Mouse (Mus musculus): Measurements from ENCODE around the gene Gp1ba.

Gene Gp1ba

GRCm38 (mm10) chr11:70669582-70670345 lies 30.8 kb downstream of the Gp1ba start:
- DNase-seq (ENCODE audit: low read depth, low spot score), result peak; percentile 85

GRCm38 (mm10) chr11:70670483-70670882 lies 31.6 kb downstream of the Gp1ba start:
- DNase-seq (ENCODE audit: low read depth, low spot score), result no peak

- no peak for DNase-seq (ENCODE audit: low read depth, low spot score)
These were observed 32.6 kb downstream of the Gp1ba start for GRCm38 (mm10) chr11:70671333-70672047.

- DNase-seq (ENCODE audit: low read depth, low spot score), result no peak
These were observed 35.1 kb downstream of the Gp1ba start for GRCm38 (mm10) chr11:70674014-70674413.

GRCm38 (mm10) chr11:70674501-70674900 lies 35.6 kb downstream of the Gp1ba start:
- DNase-seq (ENCODE audit: low read depth, low spot score), result no peak

- DNase-seq (ENCODE audit: low read depth, low spot score), result no peak
These were observed 39.2 kb downstream of the Gp1ba start for GRCm38 (mm10) chr11:70678092-70678491.

GRCm38 (mm10) chr11:70678576-70678975 lies 39.7 kb downstream of the Gp1ba start:
- no peak for DNase-seq (ENCODE audit: low read depth, low spot score)

- DNase-seq (ENCODE audit: low read depth, low spot score), result no peak
These were observed 40.4 kb downstream of the Gp1ba start for GRCm38 (mm10) chr11:70679361-70679760.

GRCm38 (mm10) chr11:70679894-70680293 lies 41.0 kb downstream of the Gp1ba start:
- no peak for DNase-seq (ENCODE audit: low read depth, low spot score)

- DNase-seq (ENCODE audit: low read depth, low spot score), result no peak
These were observed 42.2 kb downstream of the Gp1ba start for GRCm38 (mm10) chr11:70681170-70681569.

- peak; percentile 74 for DNase-seq (ENCODE audit: low read depth, low spot score)
These were observed 43.1 kb downstream of the Gp1ba start for GRCm38 (mm10) chr11:70681897-70682581.

GRCm38 (mm10) chr11:70683640-70684039 lies 44.7 kb downstream of the Gp1ba start:
- DNase-seq (ENCODE audit: low read depth, low spot score), result no peak

- DNase-seq (ENCODE audit: low read depth, low spot score), result no peak
These were observed 48.1 kb downstream of the Gp1ba start for GRCm38 (mm10) chr11:70686901-70687566.

GRCm38 (mm10) chr11:70687601-70688199 lies 48.8 kb downstream of the Gp1ba start, which contains the start of gene Camta2:
TSS of gene Camta2 (minus strand) at chr11:70688105.
- DNase-seq (ENCODE audit: low read depth, low spot score), result peak; percentile 52

- DNase-seq (ENCODE audit: low read depth, low spot score), result no peak
These were observed 49.5 kb downstream of the Gp1ba start for GRCm38 (mm10) chr11:70688372-70688771.

GRCm38 (mm10) chr11:70689578-70689977 lies 50.7 kb downstream of the Gp1ba start:
- DNase-seq (ENCODE audit: low read depth, low spot score), result no peak

All from WW6 (cell line).